Mouse (Mus musculus) ovary, postnatal 36 days (tissue): ENCODE results near the gene Unc5b.

Experiments used
- DNase-seq: peaks from one replicate; pipeline ENCODE4 v3.0.0; 2022; ENCODE audit warnings: low spot score, mixed read lengths

Unc5b gene

GRCm38 (mm10) chr10:60721640-60722039, 109.7 kb downstream of the Unc5b start:
- no peak for DNase-seq

- no peak for DNase-seq
Observed at GRCm38 (mm10) chr10:60720461-60720860, 110.9 kb downstream of the Unc5b start.

DNA sequence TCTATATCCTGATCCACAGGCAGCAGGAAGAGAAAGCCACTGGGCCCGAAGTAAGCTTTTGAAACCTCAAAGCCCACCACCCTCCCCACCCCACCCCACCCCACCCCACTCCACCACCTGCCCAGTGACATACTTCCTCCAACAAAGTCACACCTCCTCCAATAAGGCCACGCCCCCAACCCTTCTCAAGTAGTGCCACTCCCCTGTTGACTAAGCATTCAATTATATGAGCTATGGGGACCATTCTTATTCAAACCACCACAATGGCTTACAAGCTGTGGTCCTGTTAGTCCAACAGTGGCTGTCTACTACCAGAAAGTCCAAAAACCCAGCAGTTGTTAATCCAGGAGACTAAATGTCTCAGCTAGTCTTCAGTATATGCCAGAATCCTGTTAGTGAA, 112.9 kb downstream of the Unc5b start:
- DNase-seq = no peak

DNA sequence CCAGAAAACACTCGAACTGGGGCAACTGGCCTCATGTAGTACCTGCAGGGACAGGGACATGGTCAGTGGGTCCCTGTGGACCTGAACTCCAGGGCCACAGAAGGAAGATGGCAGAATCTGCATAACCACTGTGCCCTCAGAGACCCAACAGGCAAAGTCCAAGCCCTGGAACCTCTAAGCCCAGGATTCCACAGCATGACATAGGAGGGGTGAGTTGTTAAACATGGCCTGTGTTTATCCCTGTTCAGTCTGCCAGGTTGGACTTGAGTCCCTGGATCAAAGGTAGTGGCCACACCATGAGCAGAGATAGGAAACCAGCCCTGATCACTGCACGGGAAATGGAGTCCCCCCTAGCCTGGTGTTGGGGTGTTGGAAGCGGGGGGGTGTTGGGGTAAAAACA, 114.9 kb downstream of the Unc5b start:
- no peak for DNase-seq
